Mouse (Mus musculus): ENCODE data around the gene Cdc42ep4. TPM values are rescaled to one million over a fixed set of nuclear protein-coding genes. Genes with fewer than 3 reads are reported as not detected.

Cdc42ep4 gene
- polyA plus RNA-seq (2021; fragmentation: Nextera tagmentation) = 13.6 and 13.8 TPM in 2 replicates
- long read RNA-seq, experiment 1, transcript Cdc42ep4-202 (2 exons, 3,405 nt) = minor isoform, 10 of 108 reads
- long read RNA-seq, experiment 1, transcript Cdc42ep4-201 (2 exons, 3,008 nt) = major isoform, 80 of 108 reads
- long read RNA-seq, experiment 1, partial matches to known transcripts = 12 of 108 reads
- long read RNA-seq, experiment 1, other reads (novel, unspliced or antisense) = 2 of 108 reads
- long read RNA-seq, experiment 2, transcript Cdc42ep4-201 (2 exons, 3,008 nt) = major isoform, 10 of 25 reads
- long read RNA-seq, experiment 2, partial matches to known transcripts = 0 of 25 reads
- long read RNA-seq, experiment 2, other reads (novel, unspliced or antisense) = 14 of 25 reads

DNA sequence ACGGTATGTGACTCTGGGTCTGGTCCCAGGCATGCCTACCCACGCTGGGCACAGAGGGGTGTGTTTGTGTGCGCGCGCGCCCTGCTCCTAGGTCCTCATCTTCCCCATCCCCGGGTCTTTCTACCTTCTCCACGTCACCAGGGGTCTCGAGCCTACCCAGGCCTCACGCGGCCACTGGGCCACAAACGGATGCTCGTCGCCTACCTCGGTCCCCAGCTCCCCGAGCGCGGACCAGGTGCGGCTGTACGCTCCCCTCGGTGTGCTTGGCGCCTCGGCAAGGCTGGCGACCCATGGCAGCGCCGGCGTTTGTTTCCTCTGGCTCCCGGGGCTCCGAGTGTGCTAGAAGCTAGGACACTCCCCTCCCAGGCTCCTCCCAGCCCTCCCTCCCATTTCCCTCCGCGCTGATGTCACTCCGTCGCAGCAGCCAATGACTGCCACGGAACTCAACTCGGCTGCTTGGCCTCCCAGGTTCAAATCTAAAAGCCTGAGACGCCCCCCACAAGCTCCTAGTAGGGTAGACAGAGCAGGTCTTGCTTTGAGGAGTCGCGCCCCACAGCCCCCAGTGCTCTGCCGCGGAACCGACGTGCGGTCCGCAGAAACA is at the start of gene Cdc42ep4:
TSS of gene Cdc42ep4 (minus strand) at position 398 of the 601 bp plus-strand sequence.

DNA sequence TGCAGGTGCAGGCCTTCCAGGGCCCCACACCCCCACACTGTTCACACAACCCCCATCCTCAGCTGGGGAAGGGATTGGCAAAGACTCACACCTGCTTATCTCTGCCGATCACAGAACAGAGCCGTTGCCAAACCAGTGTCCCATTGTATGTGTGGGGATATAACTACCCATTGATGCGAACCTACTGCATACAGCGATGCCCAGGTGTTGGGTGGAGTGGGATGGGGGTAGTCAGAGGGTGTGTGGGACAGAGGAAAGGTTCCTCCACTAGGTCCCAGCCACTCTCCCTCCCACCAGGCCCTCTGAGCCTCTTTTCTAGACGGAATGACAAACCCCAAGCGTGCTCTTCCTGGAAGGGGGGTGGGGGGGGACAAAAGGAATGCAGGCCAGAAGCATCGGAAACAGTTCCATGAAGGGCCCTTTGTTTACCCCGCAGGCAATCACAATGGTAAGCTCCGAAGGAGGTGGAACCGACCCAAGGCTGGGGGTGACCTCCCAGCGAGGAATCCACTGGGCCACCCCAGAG is 41.9 kb downstream of the Cdc42ep4 start, which contains the start of gene Cpsf4l:
TSS of gene Cpsf4l (minus strand) at position 287 of the 526 bp plus-strand sequence.

DNA sequence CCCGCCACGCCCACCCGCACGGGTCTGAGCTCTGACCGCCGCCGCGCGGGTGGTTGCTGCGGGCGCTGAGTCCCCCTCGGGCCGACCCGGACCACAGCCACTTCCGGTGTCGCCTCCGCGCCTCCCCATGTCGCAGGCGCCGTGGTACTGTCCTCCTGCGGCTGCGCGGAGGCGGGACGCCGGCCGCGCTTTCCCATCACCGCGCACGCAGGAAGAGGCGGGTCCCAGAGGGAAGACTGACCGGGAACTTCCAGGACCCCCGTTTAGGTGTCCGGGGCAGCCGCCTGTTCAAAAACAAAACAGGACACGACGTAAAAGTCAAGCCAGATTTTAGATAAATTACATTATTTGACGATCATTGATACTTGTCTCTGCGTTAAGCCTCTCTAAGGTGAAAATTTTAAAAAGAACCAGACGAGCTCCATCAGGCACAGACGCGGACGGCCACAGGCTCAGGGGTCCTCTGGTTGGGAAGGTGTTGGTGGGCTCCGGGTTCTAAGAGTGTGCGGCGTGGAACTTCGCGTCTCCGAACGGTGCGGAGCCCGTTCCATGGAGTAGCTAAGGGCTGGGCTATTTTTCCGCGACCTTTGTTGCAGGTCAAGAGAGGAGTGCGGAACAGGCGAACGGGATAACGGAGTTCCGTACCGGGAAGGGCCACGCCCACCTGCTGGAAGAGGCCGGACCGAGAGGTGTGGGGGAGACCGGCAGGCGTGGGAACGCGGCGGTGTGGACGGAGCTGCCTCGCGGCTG is 67.5 kb downstream of the Cdc42ep4 start, which contains the start of the genes Fam104a and D11Wsu47e:
TSS of gene Fam104a (minus strand) at position 199 of the 750 bp plus-strand sequence.
TSS of gene D11Wsu47e (plus strand) at position 456 of the 750 bp plus-strand sequence.

Other genes starting within 250 kb of the Cdc42ep4 start
- 21.9 and 27.2 TPM in 2 replicates for gene Sstr2, start 132.5 kb downstream of the Cdc42ep4 start, polyA plus RNA-seq (2021; fragmentation: Nextera tagmentation)
- gene Cog1, start 102.7 kb downstream of the Cdc42ep4 start, polyA plus RNA-seq (2021; fragmentation: Nextera tagmentation) = 31.8 and 33.6 TPM in 2 replicates
- 9.3 and 10.1 TPM in 2 replicates for gene Slc39a11, start 101.8 kb downstream of the Cdc42ep4 start, polyA plus RNA-seq (2021; fragmentation: Nextera tagmentation)
- gene Fam104a, start 67.7 kb downstream of the Cdc42ep4 start, polyA plus RNA-seq (2021; fragmentation: Nextera tagmentation) = 43.2 and 43.6 TPM in 2 replicates
- gene D11Wsu47e, start 67.5 kb downstream of the Cdc42ep4 start, polyA plus RNA-seq (2021; fragmentation: Nextera tagmentation) = 8.4 and 10.3 TPM in 2 replicates
- 0.29 TPM in 1 of 2 replicates, not detected in the other for gene Cpsf4l, start 41.9 kb downstream of the Cdc42ep4 start, polyA plus RNA-seq (2021; fragmentation: Nextera tagmentation)

Data from left cerebral cortex, adult 6 months (tissue).